Mouse (Mus musculus) brain, adult 2 months (tissue): ENCODE measurements around the gene Large1.

Experiments
- DNase-seq: peaks from one replicate; pipeline ENCODE4 v3.0.0; 2011; ENCODE audit warnings: low read depth, low spot score

The Large1 gene

DNA sequence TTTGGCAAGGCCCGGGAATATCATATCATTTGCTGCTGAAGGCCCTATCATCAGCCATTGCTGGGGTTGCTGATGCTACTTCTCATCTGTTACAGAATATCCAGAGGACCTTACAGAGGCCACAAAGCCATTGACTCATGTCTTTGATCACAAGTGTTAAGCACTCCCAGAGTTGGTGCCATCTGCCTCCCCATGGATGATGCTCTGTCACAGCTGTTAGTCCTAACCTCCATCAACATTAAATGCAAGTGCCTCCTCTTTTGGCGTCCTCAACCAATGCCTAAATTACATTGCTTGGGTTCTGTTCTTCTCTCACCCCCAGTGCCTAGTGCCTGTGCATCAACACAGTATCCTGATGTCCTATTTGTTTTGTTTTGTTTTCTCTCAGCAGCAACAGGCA, 551.8 kb downstream of the Large1 start:
- DNase-seq: no peak

- DNase-seq: no peak
Observed at GRCm38 (mm10) chr8:72780644-72781043, 572.7 kb downstream of the Large1 start.

GRCm38 (mm10) chr8:72777797-72778196, 575.5 kb downstream of the Large1 start:
- no peak for DNase-seq

DNA sequence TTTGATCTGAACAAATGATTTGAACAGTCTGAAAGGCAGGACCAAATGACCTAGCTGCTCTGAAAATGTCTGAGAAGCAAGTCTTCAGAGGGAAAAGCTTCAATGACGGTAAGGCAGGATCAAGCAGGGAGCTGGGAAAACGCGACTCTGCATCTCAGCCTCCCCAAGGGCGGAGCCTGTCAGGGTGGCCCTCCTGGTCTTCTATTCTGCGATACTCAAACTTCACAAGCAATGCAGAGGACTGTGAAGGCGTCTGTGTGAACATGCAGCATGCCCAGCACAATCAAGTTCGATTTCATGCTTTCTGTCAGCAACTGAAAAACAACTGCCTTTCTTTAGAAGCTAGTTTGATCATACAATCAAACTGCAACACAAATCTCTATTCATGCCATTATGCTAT, 586.6 kb downstream of the Large1 start:
- DNase-seq: no peak

GRCm38 (mm10) chr8:72765696-72766095, 587.6 kb downstream of the Large1 start:
- DNase-seq: no peak
